Mouse (Mus musculus) MEL (cell line): ENCODE results near the gene Vmn2r86.
"Not testable (repeated sequence)": the region's sequence is repeated elsewhere in the genome, so short reads cannot be mapped to it uniquely, and the experiment has no call there.

ENCODE experiments used
- CTCF ChIP-seq, 3 experiments: IDR thresholded peaks in 2 of 3; conservative IDR thresholded peaks in 1 of 3; 2 replicates each; pipeline ENCODE4 v1.5.1; 2011 to 2012; ENCODE audit warnings: low read length in 3 of 3, low read depth in 2 of 3, mild to moderate bottlenecking in 2 of 3, improper control_type of control experiment in 1 of 3, inconsistent platforms in 1 of 3, mixed read lengths in 1 of 3, moderate library complexity in 1 of 3; ENCODE audit not compliant: control insufficient read depth in 1 of 3, insufficient read depth in 1 of 3, poor library complexity in 1 of 3, severe bottlenecking in 1 of 3
- EP300 ChIP-seq, 2 experiments: IDR thresholded peaks; 2 replicates each; pipeline ENCODE4 v1.6.1; 2011; ENCODE audit warnings: improper control_type of control experiment in 2 of 2, low read length in 2 of 2, low read depth in 1 of 2, mild to moderate bottlenecking in 1 of 2
- MAZ ChIP-seq: IDR thresholded peaks from 2 replicates; pipeline ENCODE4 v1.6.1; 2012; ENCODE audit warnings: low read depth, mild to moderate bottlenecking, inconsistent platforms, low read length, improper control_type of control experiment
- NELFE ChIP-seq: IDR thresholded peaks from 2 replicates; pipeline ENCODE4 v1.6.1; 2011; ENCODE audit warnings: low read depth, low read length, improper control_type of control experiment
- TCF12 ChIP-seq: IDR thresholded peaks from 2 replicates; pipeline ENCODE4 v1.6.1; 2014; ENCODE audit warnings: low read depth, mild to moderate bottlenecking, inconsistent platforms, low read length, improper control_type of control experiment, moderate library complexity
- ZNF384 ChIP-seq: IDR thresholded peaks from 2 replicates; pipeline ENCODE4 v1.6.1; 2012; ENCODE audit warnings: low read depth, mild to moderate bottlenecking, inconsistent platforms, low read length, improper control_type of control experiment

- not testable (repeated sequence) for TF ChIP-seq EP300 (IDR thresholded peaks at IDR 0.05; ENCODE audit: low read depth in 1 of 2, low read length in 2 of 2); NELFE; MAZ; TCF12; CTCF (IDR thresholded peaks at IDR 0.05 in 2 of 3, conservative IDR thresholded peaks at IDR 0.05 in 1 of 3; ENCODE audit: control insufficient read depth in 1 of 3, insufficient read depth in 1 of 3, low read depth in 2 of 3, low read length in 3 of 3, poor library complexity in 1 of 3, severe bottlenecking in 1 of 3); ZNF384
Measured at GRCm38 (mm10) chr10:130419954-130420353, 35.9 kb downstream of the Vmn2r86 start.
